Mouse (Mus musculus) testis, adult 2 months (tissue): ENCODE data around the gene Mmp14. TPM values are rescaled to one million over a fixed set of nuclear protein-coding genes. Genes with fewer than 3 reads are reported as not detected.

Source experiments
- H3K27ac ChIP-seq: fragments of 200-500 bp; 2 replicates; pipeline ENCODE4 v1.5.1; 2012; ENCODE audit warnings: low read depth, low read length; ENCODE audit not compliant: control insufficient read depth, insufficient read depth
- H3K27me3 ChIP-seq: fragments of 200-500 bp; 2 replicates; pipeline ENCODE4 v1.6.1; 2012; ENCODE audit warnings: mild to moderate bottlenecking, low read length, moderate library complexity; ENCODE audit not compliant: control insufficient read depth, insufficient read depth
- H3K36me3 ChIP-seq: fragments of 200-500 bp; 2 replicates; pipeline ENCODE4 v1.6.1; 2012; ENCODE audit warnings: mild to moderate bottlenecking, low read length; ENCODE audit not compliant: control insufficient read depth, insufficient read depth
- H3K4me1 ChIP-seq: fragments of 200-500 bp; 2 replicates; pipeline ENCODE4 v1.6.1; 2012; ENCODE audit warnings: low read length; ENCODE audit not compliant: control insufficient read depth, insufficient read depth
- H3K4me3 ChIP-seq: fragments of 200-500 bp; 2 replicates; pipeline ENCODE4 v1.5.1; 2012; ENCODE audit warnings: low read depth, mild to moderate bottlenecking, low read length, moderate library complexity, mixed read lengths; ENCODE audit not compliant: control insufficient read depth
- CTCF ChIP-seq: fragments of 200-500 bp; IDR thresholded peaks from 2 replicates; pipeline ENCODE4 v1.5.1; 2012; ENCODE audit warnings: low read depth, mild to moderate bottlenecking, inconsistent platforms, low read length, moderate library complexity; ENCODE audit not compliant: control insufficient read depth, insufficient read depth, insufficient replicate concordance
- POLR2A ChIP-seq: fragments of 200-500 bp; IDR thresholded peaks from 2 replicates; pipeline ENCODE4 v1.6.1; 2012; ENCODE audit warnings: low read depth, mild to moderate bottlenecking, inconsistent platforms, low read length, moderate library complexity; ENCODE audit not compliant: control insufficient read depth
- polyA plus RNA-seq: library from polyadenylated mRNA; depleted of rRNA; stranded (reverse); fragments of >200 nt; gene quantifications from 2 replicates; pipeline ENCODE4 v1.2.3, GENCODE M21; 2012

Mmp14 gene
- polyA plus RNA-seq, 1 experiment, result 16.8 TPM

DNA sequence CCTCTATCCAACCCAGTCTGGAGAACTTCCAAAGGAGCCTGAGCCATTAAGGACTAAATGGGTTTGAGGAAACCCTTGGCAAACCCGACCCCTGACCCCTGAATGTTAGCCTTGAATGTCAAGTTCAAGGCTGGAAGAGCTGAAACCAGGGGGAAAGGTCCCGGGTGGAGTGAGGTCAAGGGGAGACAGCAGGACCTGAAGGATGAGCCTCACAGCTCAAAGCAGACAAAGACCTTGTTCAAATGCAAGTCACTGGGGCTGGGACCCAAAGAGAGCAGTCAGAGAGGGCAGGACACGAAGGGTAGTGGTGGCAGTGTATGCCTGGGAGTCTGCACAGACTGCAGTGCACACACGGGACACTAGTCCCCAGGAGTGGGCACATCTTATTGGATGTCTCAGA is 10.0 kb downstream of the Mmp14 start:
- Histone ChIP-seq H3K4me3 (no peak overlapping the region), H3K27me3 (no peaks in the 10 kb centered on the region), H3K36me3 (no peaks in the 10 kb centered on the region), H3K27ac (no peak overlapping the region), H3K4me1 (peaks cover 10% of the 10 kb centered on the region)
- TF ChIP-seq POLR2A, result no peak
- TF ChIP-seq CTCF, result no peak

DNA sequence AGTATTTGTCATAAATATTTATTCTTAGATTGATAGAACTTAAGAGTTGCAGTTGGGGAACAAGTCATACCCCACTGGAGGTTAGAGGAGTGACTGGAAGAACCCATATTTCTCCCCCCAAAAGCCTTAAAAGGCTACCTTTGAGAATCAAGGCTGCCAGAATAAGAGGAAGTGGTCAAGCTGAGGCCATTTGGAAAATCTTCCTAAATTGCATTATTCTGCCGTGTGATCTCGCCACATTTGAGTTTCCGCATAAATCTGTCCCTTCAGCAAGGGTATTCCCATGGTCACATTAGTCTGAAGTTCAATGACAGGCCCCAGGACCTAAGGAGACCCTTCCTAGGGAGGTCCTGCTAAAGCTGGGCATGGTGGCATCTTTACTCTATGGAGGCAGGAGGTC is 11.1 kb downstream of the Mmp14 start:
- no peak overlapping the region for H3K27ac ChIP-seq
- TF ChIP-seq POLR2A (no peak), CTCF (no peak)

DNA sequence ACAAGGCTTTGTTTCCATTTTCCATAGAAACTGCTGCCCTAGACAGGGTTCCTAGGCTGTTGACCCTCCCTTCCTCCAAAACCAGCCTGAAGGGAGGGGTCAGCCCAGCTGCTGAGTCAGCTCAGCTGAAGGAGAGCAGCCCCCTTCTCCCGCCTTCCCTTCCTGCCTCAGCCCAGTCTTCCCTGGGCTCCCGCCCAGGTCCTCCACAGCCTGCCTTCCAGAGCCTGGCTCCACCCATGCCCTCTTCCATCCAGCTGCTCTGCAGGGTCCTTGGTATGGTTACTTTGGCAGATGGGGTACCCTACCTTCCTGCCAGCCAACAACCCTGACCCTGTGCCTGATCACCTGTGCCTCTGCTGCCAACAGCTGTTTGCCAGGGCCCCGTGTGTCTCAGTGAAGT is 11.8 kb downstream of the Mmp14 start:
- Histone ChIP-seq H3K27me3 (no peaks in the 10 kb centered on the region), H3K27ac (no peak overlapping the region), H3K4me1 (peaks cover 10% of the 10 kb centered on the region), H3K4me3 (no peak overlapping the region), H3K36me3 (no peaks in the 10 kb centered on the region)
- TF ChIP-seq POLR2A (no peak), CTCF (no peak)

More for the DNA sequence above, 11.1 kb downstream of the Mmp14 start:
- Histone ChIP-seq H3K4me1 (peaks cover 10% of the 10 kb centered on the region), H3K27me3 (no peaks in the 10 kb centered on the region), H3K36me3 (no peaks in the 10 kb centered on the region), H3K4me3 (no peak overlapping the region)

DNA sequence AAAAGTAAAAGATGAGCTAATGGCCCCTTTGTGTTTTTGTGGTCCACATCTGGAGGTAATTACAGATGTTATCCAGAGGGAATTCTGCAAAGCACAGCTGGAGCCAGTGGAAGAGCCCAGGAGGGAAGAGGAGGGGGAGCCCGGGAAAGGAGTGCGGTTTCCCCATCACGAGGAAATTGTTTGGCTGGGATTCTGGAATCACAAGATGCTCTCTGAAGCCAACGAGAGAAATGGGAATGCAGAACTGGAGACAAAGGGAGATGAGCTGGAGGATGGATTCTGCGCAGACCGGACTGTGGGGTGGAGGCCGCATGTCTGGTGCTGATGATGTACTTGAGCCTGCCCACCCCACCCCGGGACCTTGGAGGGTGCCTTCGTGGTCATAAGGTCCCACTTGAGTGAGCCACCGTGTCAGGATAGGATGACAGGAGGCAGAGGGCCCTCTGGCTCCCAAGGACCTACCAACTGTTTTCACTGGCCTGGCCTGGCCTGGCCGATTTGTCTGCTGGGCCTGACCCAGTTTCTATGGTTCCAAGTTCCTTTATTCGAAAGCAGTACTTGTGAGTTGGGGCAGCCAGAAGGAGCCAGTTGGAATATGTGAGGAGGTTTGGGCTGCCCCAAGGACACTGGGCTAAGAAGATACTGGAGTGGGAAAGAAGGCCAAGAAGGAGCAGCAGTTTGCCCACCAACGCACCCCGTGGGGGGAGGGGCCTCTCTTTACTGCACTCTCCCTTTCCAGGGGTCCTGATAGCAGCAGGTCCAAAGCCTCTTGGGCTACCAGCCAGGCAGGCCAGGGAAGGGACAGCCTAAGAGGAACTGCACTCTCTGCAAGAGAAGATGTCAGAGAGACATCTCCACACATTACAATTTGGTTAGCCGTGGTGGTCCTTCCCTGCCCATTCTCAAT is 12.6 kb downstream of the Mmp14 start:
- no peaks in the 10 kb centered on the region for H3K27me3 ChIP-seq
- H3K27ac ChIP-seq, result peak overlapping the region; percentile 62
- no peak overlapping the region for H3K4me3 ChIP-seq
- no peaks in the 10 kb centered on the region for H3K36me3 ChIP-seq
- no peak for TF ChIP-seq CTCF
- no peak for TF ChIP-seq POLR2A
- H3K4me1 ChIP-seq, result peaks cover 11% of the 10 kb centered on the region

DNA sequence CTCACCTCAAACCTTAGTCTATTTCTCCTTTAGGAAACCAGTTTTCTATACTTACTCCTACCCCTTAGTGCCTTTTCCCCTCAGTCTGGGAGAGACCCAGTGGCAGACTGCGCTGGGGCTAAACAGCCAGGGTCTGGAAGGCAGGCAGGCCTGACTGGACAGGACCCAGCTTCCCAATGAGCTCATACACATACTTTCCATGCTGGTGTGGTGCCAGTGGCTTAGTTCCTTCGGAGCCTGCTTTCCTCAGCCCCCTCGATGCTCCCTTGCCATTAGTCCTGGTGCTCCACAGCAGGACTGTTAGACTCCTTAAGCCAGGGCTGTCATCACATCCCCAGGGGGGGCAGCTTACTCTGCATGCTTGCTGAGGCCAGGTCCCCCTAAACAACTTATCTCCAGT is 14.1 kb downstream of the Mmp14 start:
- Histone ChIP-seq H3K4me3 (no peak overlapping the region), H3K4me1 (peaks cover 16% of the 10 kb centered on the region), H3K27me3 (no peaks in the 10 kb centered on the region), H3K27ac (no peak overlapping the region), H3K36me3 (no peaks in the 10 kb centered on the region)
- TF ChIP-seq CTCF (no peak), POLR2A (no peak)

DNA sequence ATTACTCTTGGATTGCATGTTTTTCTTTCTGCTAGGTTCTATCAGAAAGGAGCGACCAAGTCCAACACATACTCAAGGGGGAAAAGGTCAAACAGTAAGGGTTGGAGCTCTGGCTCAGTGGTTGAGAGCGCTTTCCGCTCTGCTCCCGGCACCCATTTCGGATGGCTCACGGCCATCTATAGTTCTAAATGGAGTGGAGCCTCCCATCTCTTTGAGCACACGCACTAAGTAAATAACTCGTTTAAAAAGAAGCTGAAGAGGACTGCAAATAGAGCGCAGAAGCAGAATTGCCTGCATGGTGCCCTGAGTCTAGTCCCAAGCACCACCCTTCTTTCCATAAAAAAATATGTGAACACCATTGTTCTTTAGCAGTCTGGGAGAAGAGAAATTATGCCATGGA is 22.2 kb downstream of the Mmp14 start:
- H3K27ac ChIP-seq, result no peak overlapping the region
- H3K4me1 ChIP-seq, result peaks cover 6% of the 10 kb centered on the region
- H3K4me3 ChIP-seq, result no peak overlapping the region
- TF ChIP-seq CTCF (no peak), POLR2A (no peak)
- no peaks in the 10 kb centered on the region for H3K27me3 ChIP-seq
- H3K36me3 ChIP-seq, result no peaks in the 10 kb centered on the region

DNA sequence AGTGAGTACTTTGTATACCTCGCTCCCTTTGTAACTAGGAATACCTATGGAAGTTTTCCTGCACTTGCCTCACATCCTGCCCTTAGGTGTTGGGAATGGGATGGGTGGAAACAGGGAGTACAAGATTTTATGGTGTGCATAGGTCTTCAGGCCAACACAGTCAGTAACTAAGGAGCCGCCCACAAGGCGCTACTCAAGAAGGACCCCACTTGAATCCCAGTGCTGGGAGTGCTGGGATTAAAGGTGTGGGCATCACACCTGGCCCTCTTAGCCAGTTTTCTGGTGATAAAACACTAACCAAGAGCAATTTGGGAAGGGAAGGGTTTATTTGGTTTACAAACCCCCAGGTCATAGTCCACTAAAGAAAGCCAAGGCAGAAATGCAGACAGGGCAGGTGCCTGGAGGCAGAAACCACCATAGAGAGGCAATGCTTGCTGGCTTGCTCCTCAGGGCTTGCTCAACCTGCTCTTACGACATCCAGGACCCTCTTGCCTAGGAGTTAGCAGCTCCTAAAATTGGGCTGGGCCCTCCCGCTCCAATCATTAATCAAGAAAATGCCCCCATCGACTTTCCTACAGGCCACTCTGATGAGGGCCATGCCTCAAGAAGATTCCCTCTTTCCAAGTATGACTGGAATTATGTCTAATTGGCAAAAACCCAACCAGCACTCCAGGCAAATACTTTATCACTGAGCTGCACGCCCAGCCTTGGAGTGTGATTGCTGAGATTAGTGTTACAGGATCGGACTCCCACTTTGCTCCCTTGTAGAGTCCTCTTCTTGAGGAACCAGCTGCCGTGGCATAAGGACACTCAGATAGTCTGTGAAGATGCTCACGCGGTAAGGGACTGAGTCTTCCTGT is 23.5 kb downstream of the Mmp14 start:
- no peak overlapping the region for H3K27ac ChIP-seq
- no peak overlapping the region for H3K4me3 ChIP-seq
- H3K4me1 ChIP-seq, result no peaks in the 10 kb centered on the region
- no peaks in the 10 kb centered on the region for H3K27me3 ChIP-seq
- H3K36me3 ChIP-seq, result no peaks in the 10 kb centered on the region
- no peak for TF ChIP-seq CTCF
- TF ChIP-seq POLR2A, result no peak
